Mouse (Mus musculus) heart, adult 8-10 months (tissue): Measurements from ENCODE around the gene Mcrs1. TPM values are rescaled to one million over a fixed set of nuclear protein-coding genes. Genes with fewer than 3 reads are reported as not detected.
"Not testable (repeated sequence)": the region's sequence is repeated elsewhere in the genome, so short reads cannot be mapped to it uniquely, and the experiment has no call there.

Experiments used
- DNase-seq: peaks from one replicate; pipeline ENCODE4 v3.0.0; 2022; ENCODE audit warnings: low spot score
- total RNA-seq, 4 experiments: library from RNA; stranded (reverse); gene quantifications; 2 replicates each; pipeline ENCODE4 v1.2.4; 2022

Gene Mcrs1
- 10 to 100 TPM; 39.9 to 47.1 (median 44.3) TPM for total RNA-seq

GRCm38 (mm10) chr15:99251626-99252380 lies at the start of gene Mcrs1:
TSS of gene Mcrs1 (minus strand) at chr15:99251961.
- peak; percentile 99 for DNase-seq

GRCm38 (mm10) chr15:99296213-99296612 lies 44.5 kb upstream of the Mcrs1 start:
- DNase-seq: no peak

- no peak for DNase-seq
These were observed 43.8 kb upstream of the Mcrs1 start, which contains the start of gene Fam186b for GRCm38 (mm10) chr15:99295484-99295981. TSS of gene Fam186b (minus strand) at chr15:99295888.

- DNase-seq: peak; percentile 90
These were observed 43.1 kb upstream of the Mcrs1 start, which contains the start of gene Prpf40b for GRCm38 (mm10) chr15:99294813-99295374. TSS of gene Prpf40b (plus strand) at chr15:99295087.

- no peak for DNase-seq
These were observed 42.5 kb upstream of the Mcrs1 start for GRCm38 (mm10) chr15:99294287-99294686.

- DNase-seq: no peak
These were observed 38.8 kb upstream of the Mcrs1 start for GRCm38 (mm10) chr15:99290586-99290985.

- DNase-seq: no peak
These were observed 33.4 kb upstream of the Mcrs1 start for GRCm38 (mm10) chr15:99285189-99285535.

GRCm38 (mm10) chr15:99284527-99285188 lies 32.9 kb upstream of the Mcrs1 start:
- no peak for DNase-seq

GRCm38 (mm10) chr15:99283456-99283855 lies 31.7 kb upstream of the Mcrs1 start:
- DNase-seq: no peak

- DNase-seq: no peak
These were observed 26.5 kb upstream of the Mcrs1 start for GRCm38 (mm10) chr15:99278271-99278670.

GRCm38 (mm10) chr15:99276095-99276494 lies 24.3 kb upstream of the Mcrs1 start:
- DNase-seq: no peak

- DNase-seq: peak; percentile 74
These were observed 13.9 kb upstream of the Mcrs1 start for GRCm38 (mm10) chr15:99265679-99266078.

GRCm38 (mm10) chr15:99264363-99264762 lies 12.6 kb upstream of the Mcrs1 start:
- DNase-seq: no peak

GRCm38 (mm10) chr15:99262702-99263101 lies 10.9 kb upstream of the Mcrs1 start:
- no peak for DNase-seq

GRCm38 (mm10) chr15:99259730-99260252 lies 8.0 kb upstream of the Mcrs1 start:
- peak; percentile 57 for DNase-seq

GRCm38 (mm10) chr15:99259167-99259729 lies 7.5 kb upstream of the Mcrs1 start:
- DNase-seq: no peak

- DNase-seq: no peak
These were observed 3.5 kb upstream of the Mcrs1 start for GRCm38 (mm10) chr15:99255241-99255749.

GRCm38 (mm10) chr15:99254477-99255005 lies 2.8 kb upstream of the Mcrs1 start:
- no peak for DNase-seq

- DNase-seq: no peak
These were observed 2.0 kb upstream of the Mcrs1 start for GRCm38 (mm10) chr15:99253772-99254171.

- not testable (repeated sequence) for DNase-seq
These were observed 1.4 kb upstream of the Mcrs1 start for GRCm38 (mm10) chr15:99253175-99253479.

- DNase-seq: no peak
These were observed 817 bp upstream of the Mcrs1 start for GRCm38 (mm10) chr15:99252381-99253174.
